Mouse (Mus musculus): ENCODE results near the gene Elmo1.

The Elmo1 gene

DNA sequence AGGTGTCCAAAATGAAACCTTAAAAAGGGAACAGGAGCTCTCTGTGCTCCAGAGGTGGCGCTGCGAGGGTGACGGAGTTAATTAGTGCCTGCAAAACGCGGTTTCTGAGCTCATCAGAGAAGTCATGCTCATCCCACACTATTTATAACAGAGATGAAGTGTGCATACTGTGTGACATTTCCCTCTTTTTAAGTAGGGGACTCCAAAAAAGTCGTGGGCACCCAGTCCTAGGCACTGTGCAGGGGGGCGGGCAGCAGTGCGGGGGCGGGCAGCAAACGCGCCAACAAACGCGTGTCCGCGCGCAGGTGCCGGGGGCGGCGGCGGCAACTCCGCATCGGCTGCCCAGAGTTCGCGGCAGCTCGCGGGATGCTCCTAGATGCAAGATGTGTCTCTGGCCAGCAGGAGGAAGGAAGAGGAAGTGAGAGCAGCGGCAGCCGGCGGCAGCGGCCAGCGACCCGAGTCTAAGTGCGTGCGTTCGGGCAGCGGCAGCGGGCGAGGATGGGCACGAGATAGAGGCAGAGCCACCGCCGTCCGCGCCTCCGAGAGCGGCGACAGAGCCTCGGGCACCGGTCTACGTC, at the start of gene Elmo1:
TSS of gene Elmo1 (plus strand) at position 464 of the 578 bp plus-strand sequence.
- peak; percentile 29 to 52 for DNase-seq

DNA sequence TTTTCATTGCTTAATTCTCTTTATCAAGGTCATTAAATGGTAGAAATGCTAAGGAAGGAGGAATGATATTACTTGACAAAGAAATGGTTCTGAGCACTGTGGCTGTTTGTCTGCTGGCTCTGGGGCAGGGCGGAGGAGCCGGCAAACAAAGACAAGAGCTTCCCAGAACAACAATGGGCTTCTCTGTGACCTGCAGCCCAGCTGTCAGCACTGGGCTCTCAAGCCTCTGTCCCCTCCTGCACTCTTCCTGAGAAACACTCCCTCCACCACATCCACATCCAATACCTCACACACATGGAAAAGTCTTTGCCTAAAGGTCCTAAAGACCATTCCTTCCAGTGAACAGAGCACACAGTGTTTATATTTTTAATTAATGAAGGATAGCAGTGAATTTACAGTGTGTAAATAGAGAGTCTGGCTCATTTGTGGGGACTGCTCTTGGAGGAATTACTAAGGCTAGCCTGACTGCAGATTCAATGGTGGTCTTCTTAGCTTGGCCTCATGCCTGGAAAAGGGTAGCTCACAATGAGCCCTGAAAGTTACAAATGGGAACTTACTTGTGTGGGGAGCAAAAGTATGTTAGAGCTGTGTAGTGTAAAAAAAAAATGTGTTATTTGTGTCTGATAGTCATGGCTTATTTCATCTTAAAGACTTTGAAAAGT, 49.1 kb upstream of the Elmo1 start:
- DNase-seq, result no peak

DNA sequence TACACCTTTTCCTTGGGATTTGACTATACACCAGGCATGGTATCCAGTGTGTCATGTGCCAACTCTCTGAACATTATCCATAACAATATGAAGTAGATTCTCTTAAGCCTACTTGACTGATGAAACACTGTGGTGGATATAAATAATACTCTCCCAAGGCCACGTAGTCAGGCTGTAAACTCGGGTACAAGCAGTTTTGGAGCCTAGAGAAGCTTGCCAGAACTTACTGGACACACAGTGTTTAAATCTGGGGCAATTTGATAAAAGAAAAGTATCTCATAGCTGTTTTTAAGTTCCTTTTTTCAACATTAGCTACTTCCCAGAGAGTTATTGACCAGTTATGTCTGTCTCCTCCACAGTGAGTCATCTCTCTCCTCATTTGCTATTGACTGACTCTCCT, 47.5 kb upstream of the Elmo1 start:
- DNase-seq, result no peak

DNA sequence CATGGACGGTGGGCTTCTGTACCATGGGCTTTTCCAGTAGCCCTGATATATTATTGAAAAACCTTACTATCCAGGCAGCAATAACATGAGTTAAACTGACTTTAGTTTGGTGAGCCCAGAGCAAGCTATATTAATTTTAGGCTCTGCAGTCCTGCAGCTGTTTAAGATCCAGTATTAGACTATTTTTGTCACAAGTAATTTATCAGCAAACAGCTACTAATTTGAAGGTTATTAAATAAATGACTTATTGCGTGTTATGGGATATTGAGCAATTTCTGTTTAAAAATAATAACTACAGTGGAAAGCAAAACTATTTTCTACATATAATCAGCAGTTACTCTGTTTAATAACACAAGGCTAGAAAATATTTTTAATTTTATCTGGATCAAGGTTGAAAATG, 45.0 kb upstream of the Elmo1 start:
- no peak for DNase-seq

DNA sequence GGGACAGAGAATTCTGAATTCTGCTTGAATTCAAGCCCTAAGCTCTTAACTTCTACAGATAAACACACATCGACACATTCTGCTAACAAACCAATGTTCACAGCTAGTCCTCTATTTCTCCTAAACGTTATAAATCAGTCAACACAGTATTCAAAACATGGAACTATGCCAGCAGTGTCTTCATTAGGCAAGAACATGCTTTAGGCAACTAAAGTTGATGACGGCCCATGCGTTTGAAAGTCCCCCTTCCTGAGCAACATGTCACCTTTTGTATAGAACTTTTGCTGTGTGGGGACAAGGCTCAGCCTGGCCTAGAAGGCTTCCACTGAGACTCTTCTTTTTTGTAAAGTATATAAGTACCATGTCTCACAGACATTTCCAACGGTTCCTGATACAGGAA, 44.6 kb upstream of the Elmo1 start:
- no peak for DNase-seq

DNA sequence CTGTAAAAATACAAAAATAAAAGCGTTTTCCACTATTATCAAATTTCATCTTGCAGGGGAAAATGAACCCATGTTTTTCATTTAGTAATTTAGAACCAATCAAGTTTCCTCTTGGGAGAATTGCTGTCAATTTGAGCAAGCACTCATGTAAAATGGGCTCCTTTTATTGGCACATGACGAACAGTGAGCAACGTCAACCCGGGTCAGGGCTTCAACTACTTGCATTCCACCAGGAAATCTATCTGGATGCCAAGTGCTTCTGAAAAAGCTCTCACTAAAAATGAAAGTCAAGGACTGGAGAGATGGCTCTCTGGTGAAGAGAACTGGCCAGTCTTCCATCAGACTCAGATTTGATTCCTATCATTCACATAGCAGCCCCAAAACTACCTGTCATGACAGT, 44.0 kb upstream of the Elmo1 start:
- DNase-seq, result no peak

DNA sequence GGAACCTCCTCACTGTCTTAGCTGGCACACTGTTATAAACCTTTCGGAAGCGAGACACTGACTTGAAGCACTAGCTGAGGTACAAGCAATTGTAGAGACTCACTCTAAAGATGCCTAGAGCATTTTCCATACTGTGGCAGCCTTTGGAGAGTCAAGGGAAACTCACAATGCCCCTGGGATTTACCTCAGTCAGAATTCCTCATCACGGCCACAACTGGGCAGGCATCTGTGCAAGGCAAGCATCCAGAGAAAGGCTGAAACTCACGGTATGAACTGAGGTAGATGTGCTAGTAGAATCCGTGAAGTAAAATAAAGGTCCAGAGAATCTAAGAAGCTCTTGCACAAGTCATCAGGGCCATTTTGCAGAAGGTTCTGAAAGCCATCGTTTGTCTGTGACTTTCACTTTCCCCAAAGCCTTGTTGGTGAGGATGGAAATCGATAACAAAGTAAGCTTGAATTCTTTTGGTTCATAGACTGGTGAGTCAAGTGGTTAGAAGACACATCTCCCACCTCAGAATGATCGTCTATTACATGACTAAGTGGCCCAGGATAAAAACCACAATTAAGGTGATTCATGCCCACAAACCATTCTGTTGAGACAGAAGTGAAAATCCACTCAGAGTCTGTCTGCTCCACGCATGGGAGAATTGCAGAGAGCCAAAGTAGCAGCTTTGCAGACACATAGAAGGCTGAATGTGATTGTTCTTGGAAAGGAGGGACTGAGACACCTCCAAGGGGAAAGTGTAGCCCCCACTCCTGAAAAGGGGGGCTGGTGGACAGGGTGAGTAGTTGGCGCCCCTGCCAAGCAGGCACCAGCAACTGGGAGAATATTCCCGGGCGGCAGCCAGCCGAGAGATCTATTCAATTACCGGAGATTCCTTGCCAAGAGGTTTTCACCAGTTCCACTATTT, 42.2 kb upstream of the Elmo1 start:
- no peak for DNase-seq

DNA sequence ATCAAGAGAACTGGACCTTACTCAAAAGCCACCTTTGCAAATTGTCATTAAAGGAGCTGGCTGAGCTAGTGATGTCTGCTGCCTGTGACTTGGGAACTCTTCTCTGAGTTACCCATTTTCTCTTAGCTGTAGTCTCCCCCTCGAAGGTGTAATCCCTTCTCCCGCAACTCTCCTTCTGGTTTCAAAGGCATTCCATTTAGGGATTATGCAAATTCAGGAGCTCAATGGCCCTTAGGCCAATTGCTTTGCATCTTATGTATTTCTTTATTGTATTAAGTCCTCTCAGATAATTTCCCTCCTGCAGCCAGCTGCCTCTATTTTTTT, 41.6 kb upstream of the Elmo1 start:
- DNase-seq, result no peak

DNA sequence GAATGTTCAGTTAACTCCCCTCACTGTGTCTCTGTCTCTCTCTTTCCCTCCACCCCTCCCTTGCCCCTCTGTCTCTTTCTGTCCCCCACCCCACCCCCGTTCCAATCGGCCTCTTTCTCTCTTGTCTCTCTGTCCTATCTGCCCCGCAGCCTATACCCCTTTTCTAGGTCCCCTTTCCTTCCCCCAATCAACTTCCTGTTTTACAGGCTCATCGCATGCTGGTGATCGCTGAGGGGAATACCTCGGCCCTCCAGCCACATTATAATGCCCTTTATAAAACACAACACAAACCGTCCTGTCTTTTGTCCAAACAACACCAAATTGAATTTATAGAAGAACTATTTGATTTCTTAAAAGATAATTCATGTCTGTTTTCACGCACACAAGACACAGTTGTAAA, 40.7 kb upstream of the Elmo1 start:
- no peak for DNase-seq

DNA sequence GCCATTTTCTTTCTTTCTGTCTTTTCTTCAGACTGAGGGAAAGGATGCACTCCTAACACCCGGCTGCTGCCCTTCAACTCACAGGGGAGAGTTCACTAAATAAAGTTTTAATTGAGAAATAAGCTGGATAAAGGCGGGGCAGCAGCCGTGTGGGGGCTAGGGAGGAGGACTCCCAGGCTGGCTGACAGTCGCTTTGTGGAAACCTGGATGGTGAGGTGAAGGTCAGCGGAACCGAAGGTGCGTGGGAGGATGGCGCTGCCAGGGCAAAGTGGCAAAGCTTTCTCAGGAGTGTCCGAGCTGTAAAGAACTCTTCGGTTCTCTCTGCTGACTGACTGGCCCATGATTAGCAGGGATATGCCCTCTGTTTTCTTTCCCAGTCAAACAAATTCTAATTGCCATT, 40.2 kb upstream of the Elmo1 start:
- no peak for DNase-seq

DNA sequence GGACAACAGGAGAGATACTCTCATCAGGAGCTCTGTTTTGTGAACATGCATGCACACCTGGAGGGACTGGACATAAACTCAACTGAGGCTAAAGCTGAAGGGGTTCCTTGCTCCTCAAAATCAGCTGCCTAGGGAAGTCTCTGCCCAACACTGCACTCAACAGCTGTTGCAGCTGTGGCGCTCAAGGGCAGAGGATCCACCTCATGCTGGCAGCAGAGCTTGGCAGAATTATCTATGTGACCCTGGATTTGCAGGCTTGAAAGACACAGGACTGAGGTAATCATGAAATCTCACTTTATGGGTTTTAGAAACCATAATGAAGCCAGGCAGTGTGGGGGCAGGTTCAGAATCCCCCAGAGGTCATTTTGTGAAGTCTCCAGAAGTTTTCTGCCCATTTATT, 32.5 kb upstream of the Elmo1 start:
- DNase-seq, result no peak

DNA sequence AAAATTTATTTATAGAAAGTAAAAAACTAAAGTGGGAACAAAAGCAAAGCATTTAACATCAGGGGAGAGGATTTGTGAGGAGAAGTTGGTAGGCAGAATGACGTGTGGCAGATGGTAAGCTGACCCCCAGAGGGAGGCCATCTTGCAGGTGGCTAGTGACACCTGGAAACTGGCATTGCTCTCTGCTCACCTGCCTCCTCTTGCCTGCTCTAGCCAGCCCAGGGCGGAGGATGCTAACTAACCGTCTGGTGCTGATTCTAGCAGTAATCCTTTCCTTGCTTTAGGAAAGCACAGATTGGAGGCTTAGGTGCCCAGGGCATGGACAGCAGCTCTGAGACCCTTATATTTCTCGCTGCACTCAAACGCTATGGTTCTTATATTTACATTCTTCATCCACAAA, 29.4 kb upstream of the Elmo1 start:
- no peak for DNase-seq

DNA sequence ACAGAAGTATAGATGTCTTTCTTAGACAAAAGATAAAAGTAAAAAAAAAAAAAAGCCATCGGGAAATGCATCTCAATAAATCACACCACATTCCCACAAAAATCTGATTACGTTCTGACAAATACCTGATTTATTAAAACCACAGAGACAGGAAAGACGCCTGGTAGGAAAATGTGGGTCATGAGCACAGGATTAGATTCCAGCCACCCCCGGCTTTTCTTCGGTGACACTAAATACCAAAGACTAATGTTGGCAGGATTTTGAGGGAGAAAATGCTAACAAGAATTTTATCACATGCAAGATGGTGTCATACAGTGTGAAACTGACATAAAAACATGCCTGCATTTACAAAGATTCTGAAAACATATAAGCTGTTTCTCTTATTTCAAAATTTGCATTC, 27.1 kb upstream of the Elmo1 start:
- DNase-seq, result no peak

DNA sequence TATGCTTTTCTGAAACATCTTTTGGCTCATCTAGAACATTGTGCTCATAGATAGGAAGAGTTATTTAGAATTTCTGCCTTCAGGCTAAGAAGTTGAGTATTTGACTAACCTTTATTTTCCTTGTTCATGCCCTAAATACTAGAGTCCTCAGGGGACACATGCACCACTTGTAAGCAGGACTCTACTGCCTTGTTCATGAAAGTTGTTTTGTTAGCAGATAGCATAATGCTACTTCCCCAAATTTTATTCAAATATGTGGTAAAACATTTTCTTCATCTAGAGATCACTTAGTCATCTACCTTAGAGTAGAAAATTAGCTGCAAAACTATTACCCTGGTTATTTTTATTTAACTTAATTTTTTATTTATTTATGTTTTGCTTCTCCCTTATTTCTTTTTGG, 18.4 kb upstream of the Elmo1 start:
- DNase-seq, result no peak

DNA sequence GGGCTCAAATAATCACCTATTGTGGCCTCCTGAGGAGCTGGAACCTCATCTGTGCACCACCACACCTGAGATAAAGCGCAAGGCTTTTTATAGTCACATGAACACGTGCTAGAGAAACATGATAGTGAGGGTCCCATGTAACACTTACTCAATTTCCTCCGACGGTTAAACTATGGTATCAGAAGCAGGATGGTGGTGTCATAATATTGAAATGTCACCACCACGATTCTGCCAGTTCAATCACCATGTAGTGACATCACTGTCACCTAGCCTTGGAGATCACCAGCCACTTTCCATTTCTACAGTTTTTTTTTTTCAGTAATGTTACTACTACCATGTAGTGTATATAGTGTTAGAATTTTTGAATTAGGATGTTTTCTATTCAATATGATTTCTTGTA, 17.4 kb upstream of the Elmo1 start:
- no peak for DNase-seq

DNA sequence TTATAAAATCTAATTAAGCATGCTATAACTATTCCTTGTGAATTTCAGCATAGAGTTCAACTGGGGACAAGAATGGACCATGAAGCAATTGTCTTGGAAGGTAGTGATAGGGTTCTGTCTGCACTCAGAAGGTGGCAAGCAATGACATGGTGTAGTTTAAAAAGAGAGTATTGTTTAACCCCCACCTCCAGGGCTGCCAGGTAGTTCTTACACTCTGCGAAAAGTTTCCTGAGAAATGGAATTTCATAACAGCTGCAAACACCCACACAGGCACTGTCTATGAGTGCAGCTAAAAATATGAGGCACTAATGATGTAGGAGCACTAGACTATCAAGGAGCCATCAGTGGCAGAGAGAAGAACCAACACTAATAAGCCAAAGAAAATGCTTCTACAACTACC, 13.9 kb upstream of the Elmo1 start:
- no peak for DNase-seq

DNA sequence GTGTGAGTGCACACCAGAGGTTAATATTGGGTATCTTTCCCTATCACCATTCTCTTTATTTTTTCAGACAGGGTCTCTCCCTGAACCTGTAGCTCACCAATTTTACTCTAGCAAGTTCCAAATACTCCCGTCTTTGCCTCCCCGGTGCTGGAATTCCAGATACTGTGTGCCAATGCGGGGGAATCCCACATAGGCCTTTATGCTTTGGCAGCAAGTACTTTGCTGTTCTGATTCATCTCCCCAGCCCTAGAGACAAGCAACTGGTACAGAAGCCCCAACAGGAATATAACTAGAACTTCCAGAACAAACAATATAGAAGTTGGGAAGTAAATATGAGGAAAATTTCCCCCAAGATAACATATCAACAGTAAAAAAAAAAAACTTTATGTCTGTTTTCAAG, 13.2 kb upstream of the Elmo1 start:
- DNase-seq, result no peak

DNA sequence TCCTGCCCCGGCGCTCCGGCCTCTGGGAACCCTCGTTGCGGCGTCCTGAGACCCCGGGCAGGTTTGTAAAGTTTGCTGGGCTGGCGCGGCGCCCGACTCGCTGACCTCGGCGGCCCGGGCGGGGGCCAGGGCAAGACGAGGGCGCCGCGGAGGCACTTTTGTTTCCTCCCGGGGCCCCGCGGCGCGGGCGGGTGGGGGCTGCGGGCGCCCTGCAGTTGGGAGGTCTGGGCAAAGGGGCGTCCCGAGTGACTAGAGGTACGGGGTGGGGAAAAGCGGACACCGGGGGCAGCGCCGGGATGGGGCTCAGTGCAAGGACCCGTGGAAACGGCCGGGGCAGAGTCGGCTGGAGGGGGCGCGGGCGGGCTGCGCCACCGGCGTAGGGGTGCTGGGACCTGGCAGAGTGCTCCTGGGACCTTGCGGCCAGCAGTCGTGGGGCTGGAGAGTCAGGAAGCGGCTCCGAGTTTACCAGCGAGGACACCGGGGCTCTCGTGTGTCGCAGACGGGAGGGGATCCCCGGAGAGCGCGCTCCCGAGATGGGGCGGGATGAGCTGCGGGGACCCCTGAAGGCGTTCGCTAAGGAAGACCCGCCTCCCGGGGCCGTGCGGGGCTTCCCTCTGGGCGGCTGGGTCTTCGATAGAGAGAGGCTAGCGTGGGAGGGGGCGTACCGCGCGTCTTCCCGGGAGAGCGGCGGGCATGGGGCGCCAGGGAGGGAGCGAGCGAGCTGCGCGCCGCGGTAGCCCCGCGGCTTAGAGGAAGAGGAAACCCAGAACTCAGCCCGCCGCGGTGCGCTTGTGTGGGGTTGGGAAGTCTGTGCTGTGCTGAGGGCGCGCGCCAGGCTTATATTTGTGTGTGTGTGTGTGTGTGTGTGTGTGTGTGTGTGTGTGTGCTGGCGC, 561 bp downstream of the Elmo1 start:
- DNase-seq, result peak in 1 of 2 experiments; percentile 8

DNA sequence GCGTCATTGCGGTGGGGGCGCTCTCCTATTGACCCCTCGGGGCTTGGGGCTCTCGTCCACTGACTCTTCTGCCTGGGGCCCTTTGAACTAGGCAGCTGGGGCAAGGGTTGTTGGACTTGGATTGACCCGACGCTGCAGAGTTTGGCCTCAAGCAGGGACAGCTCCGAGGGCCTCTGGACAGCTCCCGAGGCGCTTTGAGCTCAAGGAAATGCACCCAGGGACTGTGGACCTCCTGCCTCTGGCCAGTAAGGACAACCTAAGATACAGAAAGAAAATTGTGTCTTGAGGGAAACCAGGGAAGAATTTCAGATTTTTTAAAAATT, 1.2 kb downstream of the Elmo1 start:
- DNase-seq, result no peak

DNA sequence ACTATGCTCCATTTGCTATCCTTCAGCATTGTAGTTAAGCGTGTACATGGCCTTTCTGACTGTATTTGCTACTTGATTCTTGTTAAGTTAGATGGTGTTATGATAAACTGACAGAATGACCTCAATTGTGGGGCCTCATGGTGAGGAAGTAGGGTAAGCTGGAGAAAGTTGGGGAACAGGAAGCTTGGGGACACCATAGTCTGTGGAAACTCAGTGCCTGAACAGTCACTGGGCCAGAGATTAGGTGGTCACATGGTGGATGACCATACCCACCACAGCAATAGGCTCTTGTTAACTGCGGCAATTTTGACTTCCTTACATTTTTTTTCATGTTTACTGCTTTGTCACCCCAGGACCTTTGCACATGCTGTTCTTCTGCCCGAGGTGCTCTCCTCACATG, 1.9 kb downstream of the Elmo1 start:
- no peak for DNase-seq

DNA sequence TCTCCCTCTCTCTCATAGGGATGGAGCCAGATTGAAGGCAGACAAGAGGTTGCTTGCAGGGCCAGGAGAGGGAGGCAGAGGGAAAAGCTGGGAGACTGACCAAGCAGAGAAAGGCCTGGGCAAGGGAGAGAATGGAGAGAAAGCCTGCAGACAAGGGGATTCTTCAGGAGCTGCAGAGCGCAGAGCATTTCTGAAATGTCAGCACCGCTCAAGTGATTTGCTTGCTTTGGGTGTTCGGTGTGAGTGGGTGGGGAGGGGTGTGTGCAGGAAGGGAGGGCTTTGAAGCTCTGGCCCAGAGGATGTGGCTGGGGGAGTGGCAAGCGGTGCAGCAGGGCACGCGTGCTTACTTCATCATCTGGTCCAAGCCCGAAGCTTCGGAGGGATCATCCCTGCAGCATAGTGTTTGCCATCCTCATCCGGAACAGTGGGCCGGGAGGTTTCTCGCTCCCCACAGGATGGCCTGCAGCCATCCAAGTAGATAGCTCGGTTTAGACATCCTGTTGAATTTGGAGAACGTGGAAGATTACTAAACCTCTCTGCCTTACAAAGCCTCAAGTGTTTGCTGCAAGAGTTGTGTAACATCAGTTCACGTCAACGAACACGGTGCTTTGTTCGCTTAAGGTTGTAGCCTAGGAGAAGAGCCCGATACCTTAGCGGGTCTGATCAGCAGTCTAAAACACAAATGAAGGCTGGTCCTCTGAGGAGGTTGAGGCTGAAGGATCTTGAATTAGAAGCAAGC, 3.1 kb downstream of the Elmo1 start:
- DNase-seq, result no peak

DNA sequence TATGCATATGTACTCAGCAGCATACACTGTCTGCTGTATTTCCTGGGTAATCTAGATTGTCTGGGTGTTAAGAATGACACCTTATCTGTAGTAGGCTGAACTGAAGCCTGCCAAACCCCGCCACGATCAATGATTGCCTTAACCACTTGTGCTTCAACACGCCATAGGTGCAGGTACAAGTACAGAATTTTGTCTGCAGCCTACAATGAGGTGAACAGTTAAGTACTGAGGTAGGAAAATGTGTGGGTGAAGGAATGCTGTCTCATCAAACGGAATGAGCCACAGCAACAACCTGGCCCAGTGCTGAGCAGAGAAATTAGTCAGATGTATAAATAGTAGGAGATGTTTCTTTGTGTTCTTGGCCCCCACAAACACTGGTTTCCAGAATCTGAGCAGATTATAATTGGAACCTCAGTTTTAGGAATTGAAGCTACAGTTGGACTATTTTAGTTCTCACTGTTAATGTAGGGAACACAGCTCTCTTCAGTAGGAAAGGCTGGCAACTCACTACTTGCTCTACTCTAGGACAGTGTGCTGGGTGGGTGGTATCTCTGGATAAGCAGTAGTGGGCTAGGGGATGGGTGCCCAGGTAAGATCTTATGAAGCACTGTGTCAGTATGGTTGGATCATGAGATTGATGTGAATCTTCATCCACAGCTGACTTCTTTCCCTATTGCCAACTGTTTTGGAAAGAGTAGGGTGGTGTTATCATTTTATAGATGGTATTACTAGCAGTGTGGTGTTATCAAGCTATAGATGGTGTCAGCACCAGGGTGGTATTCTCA, 4.7 kb downstream of the Elmo1 start:
- DNase-seq, result no peak
